Mouse (Mus musculus): Measurements from ENCODE around the gene Arpc1b. TPM values are rescaled to one million over a fixed set of nuclear protein-coding genes. Genes with fewer than 3 reads are reported as not detected.

Arpc1b gene
- polyA plus RNA-seq, 2 experiments, result 74.7 to 80.1 TPM

DNA sequence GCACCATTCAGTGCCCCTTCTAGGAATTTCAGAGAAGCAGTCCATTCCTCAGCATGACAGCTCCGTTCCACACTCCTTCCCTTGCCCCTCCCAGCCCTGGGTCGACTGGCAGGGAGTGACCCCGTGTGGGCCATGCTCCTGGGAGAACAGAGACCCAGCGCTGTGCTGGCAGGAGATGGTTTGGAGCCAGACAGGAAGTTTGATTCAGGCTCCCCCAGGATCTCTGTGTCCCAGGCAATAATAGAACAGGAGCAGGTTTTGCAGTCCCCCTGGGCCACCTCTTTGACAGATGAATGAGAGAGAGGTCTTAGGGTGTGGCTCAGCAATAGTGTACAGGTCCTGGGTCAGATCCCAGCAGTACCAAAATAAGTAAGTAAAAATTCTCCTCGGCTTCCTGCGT, 4.0 kb downstream of the Arpc1b start:
- Histone ChIP-seq H3K27ac (no peak overlapping the region), H3K9ac (replicated peaks) (no peak overlapping the region), H3K9me3 (ENCODE audit: control insufficient read depth, low read length) (no peaks in the 10 kb centered on the region), H3K27me3 (ENCODE audit: control insufficient read depth, insufficient read depth, low read length) (no peaks in the 10 kb centered on the region), H3K4me1 (replicated peaks; ENCODE audit: control insufficient read depth in 2 of 2, insufficient read depth in 2 of 2, low read length in 1 of 2) (no peaks in the 10 kb centered on the region), H3K36me3 (replicated peaks; ENCODE audit: control insufficient read depth, insufficient read depth, low read depth) (no peaks in the 10 kb centered on the region), H3K4me3 (ENCODE audit: insufficient read depth in 1 of 2, low read depth in 2 of 2, low read length in 2 of 2) (no peak overlapping the region), H3K4me2 (ENCODE audit: low read depth) (no peak overlapping the region)
- DNase-seq (ENCODE audit: low read depth in 3 of 3, low spot score in 3 of 3), result no peak
- TF ChIP-seq EP300 (IDR thresholded peaks at IDR 0.05; ENCODE audit: low read depth) (no peak), CTCF (IDR thresholded peaks at IDR 0.05; ENCODE audit: low read depth) (no peak)
- ATAC-seq (ENCODE audit: insufficient read depth), result no peak
- 68% methylated on average over 6 of the region's 6 CpGs for WGBS (ENCODE audit: insufficient replicate concordance)

DNA sequence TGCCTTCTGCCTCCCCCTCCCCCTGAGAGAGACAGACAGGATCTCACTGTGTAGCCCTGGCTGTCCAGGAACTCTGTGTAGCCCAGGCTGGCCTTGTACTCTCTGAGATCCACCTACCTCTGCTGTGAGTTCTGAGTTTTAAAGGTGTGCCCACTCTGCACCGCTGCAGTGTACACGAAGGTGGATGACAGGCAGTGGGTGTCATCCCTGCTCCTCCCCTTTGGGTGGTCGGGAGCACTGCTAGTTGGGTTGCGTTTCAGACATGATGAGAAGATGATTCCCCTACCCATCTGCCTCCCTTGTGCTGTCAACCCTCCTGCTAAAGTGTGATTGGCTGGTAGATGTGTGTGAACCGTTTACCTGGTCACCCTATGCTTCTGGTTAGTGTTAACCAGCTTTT, 4.4 kb downstream of the Arpc1b start:
- Histone ChIP-seq H3K4me1 (replicated peaks; ENCODE audit: control insufficient read depth in 2 of 2, insufficient read depth in 2 of 2, low read length in 1 of 2) (no peaks in the 10 kb centered on the region), H3K4me2 (ENCODE audit: low read depth) (no peak overlapping the region), H3K9me3 (ENCODE audit: control insufficient read depth, low read length) (no peaks in the 10 kb centered on the region), H3K27me3 (ENCODE audit: control insufficient read depth, insufficient read depth, low read length) (no peaks in the 10 kb centered on the region), H3K27ac (no peak overlapping the region), H3K4me3 (ENCODE audit: insufficient read depth in 1 of 2, low read depth in 2 of 2, low read length in 2 of 2) (no peak overlapping the region), H3K9ac (replicated peaks) (no peak overlapping the region), H3K36me3 (replicated peaks; ENCODE audit: control insufficient read depth, insufficient read depth, low read depth) (no peaks in the 10 kb centered on the region)
- DNase-seq (ENCODE audit: low read depth in 3 of 3, low spot score in 3 of 3) (no peak), ATAC-seq (ENCODE audit: insufficient read depth) (no peak)
- TF ChIP-seq EP300 (IDR thresholded peaks at IDR 0.05; ENCODE audit: low read depth) (no peak), CTCF (IDR thresholded peaks at IDR 0.05; ENCODE audit: low read depth) (no peak)
- 78% methylated on average over 5 of the region's 5 CpGs for WGBS (ENCODE audit: insufficient replicate concordance)

DNA sequence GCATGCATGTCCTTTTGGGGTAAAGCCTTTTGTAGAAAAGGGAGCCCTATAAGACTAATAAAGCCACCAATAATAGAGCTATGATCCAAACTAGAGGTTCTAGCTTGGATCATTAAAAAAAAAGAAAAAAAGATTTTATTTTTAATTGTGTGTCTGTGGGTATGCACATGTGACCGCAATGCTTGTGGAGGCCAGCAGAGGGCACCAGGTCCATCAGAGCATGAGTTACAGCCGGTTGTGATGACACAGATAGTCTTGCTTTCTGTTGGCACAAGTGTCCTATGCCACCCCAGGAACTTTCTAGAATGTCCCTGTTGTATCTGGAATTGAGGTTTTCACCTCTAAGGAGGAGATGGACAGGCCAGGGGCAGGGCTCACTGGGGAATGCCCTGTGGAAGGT, 5.4 kb downstream of the Arpc1b start:
- TF ChIP-seq EP300 (IDR thresholded peaks at IDR 0.05; ENCODE audit: low read depth) (no peak), CTCF (IDR thresholded peaks at IDR 0.05; ENCODE audit: low read depth) (peak; percentile 85)

DNA sequence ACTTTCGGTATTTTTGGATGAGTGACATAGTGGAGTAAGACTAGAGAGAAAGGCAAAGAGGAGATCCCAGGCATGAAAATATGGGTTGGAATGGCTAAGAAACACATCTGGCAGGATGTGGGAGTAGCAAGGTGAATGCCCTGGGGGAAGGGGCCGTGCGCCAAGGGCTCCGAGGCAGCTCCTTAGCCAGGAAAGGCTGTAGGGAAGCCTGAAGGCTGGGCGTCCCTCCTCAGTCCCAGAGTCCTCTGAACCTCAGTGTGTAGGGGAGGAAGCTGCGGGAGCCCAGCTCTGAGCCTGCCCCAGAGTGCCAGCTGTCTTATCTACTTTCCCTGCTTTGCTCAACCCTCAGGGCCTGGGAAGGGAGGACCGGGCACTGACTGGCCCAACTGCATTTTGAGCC, 6.9 kb downstream of the Arpc1b start:
- DNase-seq (ENCODE audit: low read depth in 3 of 3, low spot score in 3 of 3), result no peak
- TF ChIP-seq CTCF (IDR thresholded peaks at IDR 0.05; ENCODE audit: low read depth) (no peak), EP300 (IDR thresholded peaks at IDR 0.05; ENCODE audit: low read depth) (no peak)
- H3K9ac ChIP-seq (replicated peaks), result no peak overlapping the region
- peaks cover 3% of the 10 kb centered on the region for H3K36me3 ChIP-seq (replicated peaks; ENCODE audit: control insufficient read depth, insufficient read depth, low read depth)
- no peak overlapping the region for H3K4me3 ChIP-seq (ENCODE audit: insufficient read depth in 1 of 2, low read depth in 2 of 2, low read length in 2 of 2)
- 52% methylated on average over 7 of the region's 7 CpGs for WGBS (ENCODE audit: insufficient replicate concordance)
- no peak overlapping the region for H3K4me2 ChIP-seq (ENCODE audit: low read depth)
- H3K4me1 ChIP-seq (replicated peaks; ENCODE audit: control insufficient read depth in 2 of 2, insufficient read depth in 2 of 2, low read length in 1 of 2), result no peaks in the 10 kb centered on the region
- no peaks in the 10 kb centered on the region for H3K9me3 ChIP-seq (ENCODE audit: control insufficient read depth, low read length)
- H3K27me3 ChIP-seq (ENCODE audit: control insufficient read depth, insufficient read depth, low read length), result no peaks in the 10 kb centered on the region
- ATAC-seq (ENCODE audit: insufficient read depth), result no peak
- H3K27ac ChIP-seq, result no peak overlapping the region

More for the DNA sequence above, 5.4 kb downstream of the Arpc1b start:
- 88% methylated on average over 2 of the region's 2 CpGs for WGBS (ENCODE audit: insufficient replicate concordance)
- DNase-seq (ENCODE audit: low read depth in 3 of 3, low spot score in 3 of 3), result no peak
- Histone ChIP-seq H3K27ac (no peak overlapping the region), H3K4me1 (replicated peaks; ENCODE audit: control insufficient read depth in 2 of 2, insufficient read depth in 2 of 2, low read length in 1 of 2) (no peaks in the 10 kb centered on the region), H3K9ac (replicated peaks) (no peak overlapping the region), H3K4me3 (ENCODE audit: insufficient read depth in 1 of 2, low read depth in 2 of 2, low read length in 2 of 2) (no peak overlapping the region), H3K36me3 (replicated peaks; ENCODE audit: control insufficient read depth, insufficient read depth, low read depth) (peaks cover under 1% of the 10 kb centered on the region), H3K4me2 (ENCODE audit: low read depth) (no peak overlapping the region), H3K27me3 (ENCODE audit: control insufficient read depth, insufficient read depth, low read length) (no peaks in the 10 kb centered on the region), H3K9me3 (ENCODE audit: control insufficient read depth, low read length) (no peaks in the 10 kb centered on the region)
- ATAC-seq (ENCODE audit: insufficient read depth), result no peak

DNA sequence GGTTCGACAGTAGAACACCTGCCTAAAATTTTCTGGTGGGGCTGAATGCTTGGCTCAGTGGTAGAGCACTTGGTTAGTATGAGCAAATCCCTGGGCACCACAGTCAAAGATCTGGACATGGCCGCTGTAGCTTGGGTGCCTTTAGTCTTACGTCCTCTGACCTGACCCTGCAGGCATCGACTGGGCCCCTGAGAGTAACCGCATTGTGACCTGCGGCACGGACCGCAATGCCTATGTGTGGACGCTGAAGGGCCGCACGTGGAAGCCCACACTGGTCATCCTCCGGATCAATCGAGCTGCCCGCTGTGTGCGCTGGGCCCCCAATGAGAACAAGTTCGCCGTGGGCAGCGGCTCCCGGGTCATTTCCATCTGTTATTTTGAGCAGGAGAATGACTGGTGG, 9.4 kb downstream of the Arpc1b start:
- no peak overlapping the region for H3K4me3 ChIP-seq (ENCODE audit: insufficient read depth in 1 of 2, low read depth in 2 of 2, low read length in 2 of 2)
- WGBS (ENCODE audit: insufficient replicate concordance), result 84% methylated on average over 19 of the region's 19 CpGs
- no peaks in the 10 kb centered on the region for H3K27me3 ChIP-seq (ENCODE audit: control insufficient read depth, insufficient read depth, low read length)
- H3K4me2 ChIP-seq (ENCODE audit: low read depth), result no peak overlapping the region
- ATAC-seq (ENCODE audit: insufficient read depth) (no peak), DNase-seq (ENCODE audit: low read depth in 3 of 3, low spot score in 3 of 3) (no peak)
- no peaks in the 10 kb centered on the region for H3K9me3 ChIP-seq (ENCODE audit: control insufficient read depth, low read length)
- no peaks in the 10 kb centered on the region for H3K4me1 ChIP-seq (replicated peaks; ENCODE audit: control insufficient read depth in 2 of 2, insufficient read depth in 2 of 2, low read length in 1 of 2)
- peaks cover 10% of the 10 kb centered on the region for H3K36me3 ChIP-seq (replicated peaks; ENCODE audit: control insufficient read depth, insufficient read depth, low read depth)
- H3K9ac ChIP-seq (replicated peaks), result no peak overlapping the region
- no peak overlapping the region for H3K27ac ChIP-seq
- TF ChIP-seq CTCF (IDR thresholded peaks at IDR 0.05; ENCODE audit: low read depth), result no peak
- TF ChIP-seq EP300 (IDR thresholded peaks at IDR 0.05; ENCODE audit: low read depth), result no peak

Measured in liver, embryonic 14.5 days (tissue).